Mouse (Mus musculus): ENCODE results near the gene Zdhhc18. TPM values are rescaled to one million over a fixed set of nuclear protein-coding genes. Genes with fewer than 3 reads are reported as not detected.

Zdhhc18 gene
- 4.4 and 8.8 TPM in 2 replicates for total RNA-seq (2015; ENCODE audit: low replicate concordance)
- 3.8 and 8.8 TPM in 2 replicates for total RNA-seq (2017; ENCODE audit: low replicate concordance)

DNA sequence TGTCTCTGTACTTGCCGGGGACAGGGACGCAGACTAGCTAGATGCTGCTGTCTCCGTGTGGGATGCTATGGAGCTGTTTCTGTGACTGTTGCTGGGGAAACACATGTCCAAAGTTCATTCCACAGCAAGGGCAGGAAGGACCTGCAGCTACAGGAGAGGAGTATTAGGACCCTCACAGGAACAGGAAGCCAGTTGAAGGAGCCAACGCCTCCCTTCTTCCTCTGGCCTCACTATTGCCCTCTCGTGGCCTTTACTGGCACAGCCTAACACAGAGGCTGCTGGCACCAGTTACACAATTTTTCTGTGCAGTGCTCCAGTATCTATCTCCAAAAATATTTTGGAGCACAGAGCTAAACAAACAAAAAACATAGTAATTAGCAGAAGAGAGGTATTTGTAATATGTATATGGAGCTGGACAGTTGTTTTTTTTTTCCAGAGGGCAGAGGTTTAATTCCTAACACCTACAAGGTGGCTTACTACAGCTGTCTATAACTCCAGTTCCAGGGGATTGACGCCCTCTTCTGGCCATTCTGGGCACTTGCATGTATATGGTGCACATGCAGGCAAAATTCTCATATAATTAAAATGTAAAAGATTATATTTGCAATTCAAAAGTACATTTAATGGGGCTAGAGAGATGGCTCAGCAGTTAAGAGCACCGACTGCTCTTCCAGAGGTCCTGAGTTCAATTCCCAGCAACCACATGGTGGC is at the start of gene Zdhhc18:
Gene Zdhhc18, minus strand, starts transcription at position 166 of the 711 bp plus-strand sequence.
- peak; percentile 93 for ATAC-seq (replicated peaks; ENCODE audit: low FRiP score, poor library complexity, severe bottlenecking)

DNA sequence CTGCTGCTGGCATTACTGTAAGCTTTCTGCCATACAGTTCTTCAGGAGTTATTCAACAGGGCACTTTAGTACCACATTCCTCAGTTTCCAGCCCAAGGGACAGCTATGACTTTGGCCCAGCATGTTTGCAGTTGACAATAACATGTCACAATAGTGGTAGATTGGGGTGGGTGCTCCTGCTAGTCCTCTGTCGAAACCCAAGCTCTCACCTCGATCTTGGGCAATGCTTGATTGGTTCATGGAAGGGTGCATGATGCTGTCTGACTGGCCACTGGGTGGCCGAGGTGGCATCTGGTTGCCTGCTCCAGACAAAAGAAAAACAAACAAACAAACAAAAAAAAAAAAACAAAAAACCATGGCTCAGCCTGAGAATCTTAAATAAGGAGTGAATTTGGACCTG is 45.4 kb upstream of the Zdhhc18 start:
- no peak for ATAC-seq (replicated peaks; ENCODE audit: low FRiP score, poor library complexity, severe bottlenecking)

DNA sequence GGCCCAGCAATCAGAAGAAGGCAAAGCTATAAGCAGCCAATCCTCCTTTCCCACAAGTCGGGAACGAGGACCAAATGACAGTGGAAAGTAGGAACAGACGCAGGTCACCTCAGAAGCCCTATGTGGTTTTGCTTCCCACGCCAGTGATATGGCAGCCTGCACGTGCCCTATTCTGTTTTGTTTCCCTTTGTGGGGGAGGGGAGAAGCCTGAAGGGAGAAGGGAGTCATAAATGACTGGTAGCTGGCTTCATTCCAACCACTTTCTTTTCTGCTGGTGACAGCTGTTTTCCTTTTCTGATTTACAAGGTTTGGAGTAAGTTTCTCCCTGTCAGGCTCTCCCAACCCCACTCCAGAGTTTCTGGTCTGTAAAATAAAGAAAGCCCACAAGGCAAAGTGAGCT is 40.3 kb upstream of the Zdhhc18 start:
- ATAC-seq (replicated peaks; ENCODE audit: low FRiP score, poor library complexity, severe bottlenecking): no peak

DNA sequence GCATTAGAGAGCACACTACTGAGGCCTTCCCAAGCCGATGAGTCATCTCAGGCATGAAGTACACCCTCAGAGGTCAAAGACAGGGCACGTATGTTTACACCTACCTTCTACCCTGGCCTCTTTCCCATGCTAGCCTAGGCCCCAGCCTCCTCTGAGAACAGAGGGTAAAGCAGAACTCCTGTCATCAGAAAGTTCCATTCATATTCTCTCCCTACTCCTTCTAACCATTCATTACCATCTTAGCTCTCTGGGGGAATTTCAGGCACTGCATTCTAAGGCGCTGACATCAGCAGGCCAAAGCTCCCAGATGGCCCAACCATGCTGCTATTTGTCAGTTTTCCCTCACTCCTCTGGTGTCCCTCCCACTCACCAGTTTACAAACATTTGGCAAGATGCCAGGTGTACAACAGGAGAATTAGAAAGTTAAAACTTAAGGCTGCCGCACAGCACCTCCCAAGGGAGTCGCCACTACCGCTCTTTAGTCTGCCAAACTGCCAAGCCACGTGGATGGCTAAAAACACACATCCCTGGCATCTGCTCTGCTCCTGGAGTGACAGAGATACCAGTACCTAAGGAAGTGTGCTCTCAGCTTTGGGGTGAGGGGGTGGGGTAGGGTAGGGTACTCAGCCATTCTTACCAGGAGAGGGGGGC is 38.6 kb upstream of the Zdhhc18 start:
- no peak for ATAC-seq (replicated peaks; ENCODE audit: low FRiP score, poor library complexity, severe bottlenecking)

DNA sequence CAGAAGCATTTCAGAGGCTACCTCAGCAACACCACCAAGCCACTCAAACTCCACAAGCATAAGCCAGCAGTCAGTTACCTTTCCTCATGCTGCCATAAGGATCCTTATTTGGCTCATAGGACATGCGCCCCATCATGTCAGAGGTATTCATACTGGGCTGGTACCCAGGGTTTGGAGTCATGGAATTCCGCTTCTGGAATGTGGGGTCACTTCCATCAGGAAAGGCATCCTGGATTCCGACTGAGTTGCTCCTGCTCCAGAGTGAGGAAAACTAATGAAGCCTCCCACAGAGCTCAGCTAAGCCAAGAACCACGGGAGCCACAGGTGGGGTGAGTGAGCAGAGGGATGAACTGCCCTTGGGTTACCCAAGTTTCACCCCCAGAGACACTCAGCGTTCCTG is 37.2 kb upstream of the Zdhhc18 start:
- ATAC-seq (replicated peaks; ENCODE audit: low FRiP score, poor library complexity, severe bottlenecking): no peak

DNA sequence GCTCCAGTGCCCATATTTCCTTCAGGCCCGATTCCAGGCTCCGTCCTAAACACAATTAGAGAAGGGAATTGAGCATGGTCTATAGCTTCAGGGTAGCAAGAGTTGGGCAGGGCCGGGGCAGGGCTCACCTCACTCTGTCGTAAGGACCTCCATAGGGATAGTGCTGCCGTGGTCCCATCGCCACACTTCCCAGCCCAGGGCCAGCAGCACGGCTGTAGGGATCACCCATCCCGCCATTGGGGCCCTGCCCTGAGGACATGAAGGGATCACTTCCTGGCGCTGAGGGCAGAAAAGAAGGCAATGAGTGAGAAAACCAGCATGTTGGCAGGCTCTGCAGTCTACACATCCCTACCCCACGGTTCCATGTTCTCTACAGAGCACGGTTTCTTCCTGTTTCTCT is 36.6 kb upstream of the Zdhhc18 start:
- ATAC-seq (replicated peaks; ENCODE audit: low FRiP score, poor library complexity, severe bottlenecking): no peak

DNA sequence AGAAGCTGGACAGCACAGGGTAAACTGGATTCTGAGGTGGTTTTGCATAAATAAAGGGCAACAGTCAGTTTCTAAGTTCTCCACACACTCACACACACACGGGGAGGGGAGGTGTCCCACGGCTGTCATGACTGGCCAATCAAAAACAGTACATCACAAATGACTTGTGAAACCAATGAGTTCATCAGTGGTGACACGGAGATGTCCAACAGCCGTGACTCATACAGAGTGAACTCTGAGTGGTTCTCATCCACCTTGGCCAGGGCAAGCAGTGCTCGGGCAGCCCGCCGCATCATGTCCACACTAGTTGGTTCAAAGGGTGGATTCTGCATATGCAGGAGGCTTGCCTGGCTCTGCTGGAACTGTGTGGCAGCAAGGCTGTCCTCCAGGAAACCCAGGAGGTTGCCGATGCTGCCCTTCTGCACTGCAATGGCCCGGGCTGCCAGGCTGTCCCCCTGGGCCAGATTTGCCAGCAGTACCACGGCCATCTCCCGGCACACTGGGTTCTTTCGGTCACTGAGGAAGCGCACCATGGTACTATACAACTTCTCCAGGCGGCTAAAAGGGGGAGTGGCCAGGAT is 30.3 kb upstream of the Zdhhc18 start:
- no peak for ATAC-seq (replicated peaks; ENCODE audit: low FRiP score, poor library complexity, severe bottlenecking)

DNA sequence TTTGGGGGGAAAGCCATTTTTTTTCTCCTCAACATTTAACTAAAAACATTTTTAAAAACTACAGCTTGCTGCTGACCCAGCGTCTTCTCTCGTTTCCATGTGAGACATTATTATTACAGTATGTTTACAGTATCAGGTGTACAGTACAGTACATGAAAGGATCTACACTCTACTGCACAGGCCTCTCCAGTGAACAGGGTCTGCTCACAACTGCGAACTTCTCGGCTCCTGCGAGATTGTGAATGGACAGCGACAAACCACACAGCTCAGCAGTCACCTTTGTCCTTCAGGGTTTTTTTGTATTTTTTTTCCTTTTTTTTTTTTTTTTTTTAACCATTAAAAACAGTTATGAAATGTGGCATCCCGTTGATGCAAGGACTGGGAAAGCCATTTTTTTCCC is 29.7 kb upstream of the Zdhhc18 start:
- no peak for ATAC-seq (replicated peaks; ENCODE audit: low FRiP score, poor library complexity, severe bottlenecking)

DNA sequence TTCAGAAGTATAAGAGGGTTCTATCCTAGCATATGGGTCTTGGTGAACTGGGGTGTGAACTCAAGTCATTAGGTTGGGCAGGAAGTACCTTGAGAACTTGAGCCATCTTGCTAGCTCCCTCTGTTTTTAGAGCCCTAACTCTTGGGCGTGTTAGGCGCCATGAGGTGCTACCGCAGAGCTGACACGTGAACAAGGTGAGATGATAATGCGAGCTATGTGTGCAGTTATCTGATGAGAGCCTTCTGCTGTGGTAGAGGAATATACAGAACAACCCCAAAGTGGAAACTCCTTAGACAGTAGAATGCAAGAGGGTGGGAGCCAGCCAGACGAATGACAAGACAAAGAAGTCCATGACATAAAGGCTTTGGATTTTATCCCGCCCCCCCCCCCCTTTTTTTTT is 27.3 kb upstream of the Zdhhc18 start:
- no peak for ATAC-seq (replicated peaks; ENCODE audit: low FRiP score, poor library complexity, severe bottlenecking)

DNA sequence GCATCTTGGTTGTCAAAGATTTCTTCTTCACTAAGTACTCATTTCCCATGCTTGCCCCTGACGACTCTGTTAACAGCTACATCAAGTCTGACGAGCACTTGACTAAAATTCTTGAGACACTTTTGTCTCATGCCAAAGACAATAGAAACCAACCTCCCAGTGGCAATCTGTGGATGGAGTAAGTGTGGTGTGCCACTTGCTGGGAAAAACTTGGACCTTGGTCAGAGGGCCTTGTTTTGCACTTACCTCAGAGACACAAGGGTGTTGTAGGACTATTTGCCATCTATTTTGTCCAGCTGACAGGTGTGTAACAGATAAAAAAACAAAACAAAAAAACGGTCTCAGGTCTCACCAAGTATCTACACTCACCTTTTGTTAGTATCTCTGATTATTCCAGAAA is 26.2 kb upstream of the Zdhhc18 start:
- ATAC-seq (replicated peaks; ENCODE audit: low FRiP score, poor library complexity, severe bottlenecking): no peak

DNA sequence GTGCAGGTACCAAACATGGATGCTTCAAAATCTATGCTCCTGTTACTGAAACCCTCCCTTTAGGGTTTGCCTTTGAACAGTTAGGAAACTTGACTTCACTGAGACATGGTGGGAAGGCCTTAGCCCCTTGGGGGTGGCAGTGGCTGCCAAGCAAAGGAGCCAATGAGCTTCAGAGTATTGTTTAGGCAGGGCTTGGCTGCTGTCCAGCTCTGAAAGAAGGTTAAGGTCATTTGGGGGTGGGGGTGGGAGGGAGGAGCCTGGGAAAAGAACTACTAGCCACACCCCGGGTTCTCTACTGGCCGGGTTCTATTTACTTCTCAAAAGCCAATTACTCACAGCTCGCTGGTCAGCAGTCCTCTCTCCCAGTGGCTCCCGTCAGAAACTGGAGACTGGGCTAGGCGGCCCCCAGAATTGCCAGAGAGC is 25.7 kb upstream of the Zdhhc18 start:
- no peak for ATAC-seq (replicated peaks; ENCODE audit: low FRiP score, poor library complexity, severe bottlenecking)

DNA sequence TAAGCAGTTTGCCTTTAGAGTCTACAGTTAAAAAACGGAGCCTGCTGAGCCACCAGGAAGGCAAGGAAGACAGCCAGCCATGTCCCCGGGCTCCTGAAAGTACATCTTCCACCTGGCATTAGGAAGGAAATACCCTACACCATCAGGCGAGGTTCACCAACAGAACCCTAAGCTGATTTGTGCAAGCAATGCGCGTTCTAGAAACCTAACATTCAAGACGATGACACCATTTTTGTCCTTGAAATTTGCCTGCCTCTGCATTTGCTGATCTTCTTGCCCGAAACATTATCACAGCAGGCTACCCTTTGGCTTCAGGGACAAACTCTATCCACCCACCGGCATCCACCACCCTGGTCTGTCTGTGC is 24.4 kb upstream of the Zdhhc18 start:
- ATAC-seq (replicated peaks; ENCODE audit: low FRiP score, poor library complexity, severe bottlenecking): no peak

DNA sequence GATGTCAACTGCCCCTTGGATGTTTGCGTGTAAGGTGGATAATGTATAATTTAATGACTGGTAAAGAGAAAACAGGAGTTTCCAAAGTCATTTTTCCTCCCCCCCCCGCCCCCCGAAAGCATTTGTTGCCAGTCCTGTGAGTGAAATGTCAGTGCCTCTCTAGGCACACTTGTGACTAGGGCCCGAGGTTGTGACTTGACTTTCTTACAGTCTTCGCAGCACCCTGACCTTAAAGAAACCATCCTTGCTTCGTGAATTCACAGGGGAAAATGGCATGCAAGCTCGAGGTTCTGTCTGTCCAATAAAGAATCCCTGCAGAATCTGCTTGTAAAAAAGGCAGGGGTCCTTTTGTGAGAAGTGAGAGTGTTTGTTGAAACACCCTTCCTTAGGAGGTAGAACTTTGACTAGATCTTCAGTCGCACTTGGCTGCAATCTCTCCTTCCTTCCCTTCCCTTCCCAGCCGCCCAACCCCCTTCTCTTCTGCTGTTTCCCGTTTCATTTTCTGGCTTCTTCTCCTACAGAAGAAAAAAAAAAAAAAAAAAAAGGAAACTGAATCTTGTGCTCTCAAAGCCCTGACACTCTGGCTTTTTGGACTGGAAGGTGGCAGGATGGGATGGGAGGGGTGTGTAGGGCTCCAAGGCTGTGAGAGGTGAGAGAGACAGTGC is 23.8 kb upstream of the Zdhhc18 start:
- ATAC-seq (replicated peaks; ENCODE audit: low FRiP score, poor library complexity, severe bottlenecking): no peak

DNA sequence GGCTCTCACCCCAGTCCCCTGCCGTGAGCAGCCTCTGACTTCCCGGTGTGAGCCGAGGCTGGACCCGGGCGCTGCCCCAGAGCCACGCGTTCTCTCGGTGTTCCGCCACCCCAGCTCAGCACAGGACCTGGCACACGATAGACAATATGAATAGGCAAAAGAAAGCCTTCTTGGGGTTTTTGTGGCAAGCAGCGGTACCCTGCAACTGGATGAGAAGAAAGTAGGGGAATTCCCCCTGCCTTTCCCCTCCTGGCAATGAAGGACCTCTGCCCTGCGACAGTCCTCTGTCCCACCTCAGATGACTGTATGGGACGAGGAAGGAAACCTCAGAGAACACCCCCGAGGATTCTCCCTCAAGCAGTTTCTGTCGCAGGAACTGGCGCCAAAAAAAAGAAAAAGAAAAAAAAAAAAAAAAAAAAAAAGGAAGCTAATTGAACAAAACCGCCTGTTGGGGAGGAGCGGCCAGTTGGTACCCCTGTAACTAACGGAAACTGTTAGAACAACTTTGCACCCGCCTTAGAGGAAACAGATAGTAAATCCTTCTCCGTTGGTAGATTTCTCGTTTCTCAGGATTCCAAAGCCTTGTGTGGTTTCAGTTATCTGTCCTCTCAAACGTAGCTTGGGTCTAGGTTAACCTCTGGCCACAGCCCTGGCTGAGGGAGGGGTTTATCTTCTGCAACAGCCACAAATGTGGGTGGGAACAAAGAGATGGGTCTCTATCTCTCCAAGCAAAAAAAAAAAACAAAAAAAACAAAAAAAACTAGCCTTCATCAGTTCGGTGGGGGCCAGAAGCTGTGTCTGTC is 23.1 kb upstream of the Zdhhc18 start:
- no peak for ATAC-seq (replicated peaks; ENCODE audit: low FRiP score, poor library complexity, severe bottlenecking)

DNA sequence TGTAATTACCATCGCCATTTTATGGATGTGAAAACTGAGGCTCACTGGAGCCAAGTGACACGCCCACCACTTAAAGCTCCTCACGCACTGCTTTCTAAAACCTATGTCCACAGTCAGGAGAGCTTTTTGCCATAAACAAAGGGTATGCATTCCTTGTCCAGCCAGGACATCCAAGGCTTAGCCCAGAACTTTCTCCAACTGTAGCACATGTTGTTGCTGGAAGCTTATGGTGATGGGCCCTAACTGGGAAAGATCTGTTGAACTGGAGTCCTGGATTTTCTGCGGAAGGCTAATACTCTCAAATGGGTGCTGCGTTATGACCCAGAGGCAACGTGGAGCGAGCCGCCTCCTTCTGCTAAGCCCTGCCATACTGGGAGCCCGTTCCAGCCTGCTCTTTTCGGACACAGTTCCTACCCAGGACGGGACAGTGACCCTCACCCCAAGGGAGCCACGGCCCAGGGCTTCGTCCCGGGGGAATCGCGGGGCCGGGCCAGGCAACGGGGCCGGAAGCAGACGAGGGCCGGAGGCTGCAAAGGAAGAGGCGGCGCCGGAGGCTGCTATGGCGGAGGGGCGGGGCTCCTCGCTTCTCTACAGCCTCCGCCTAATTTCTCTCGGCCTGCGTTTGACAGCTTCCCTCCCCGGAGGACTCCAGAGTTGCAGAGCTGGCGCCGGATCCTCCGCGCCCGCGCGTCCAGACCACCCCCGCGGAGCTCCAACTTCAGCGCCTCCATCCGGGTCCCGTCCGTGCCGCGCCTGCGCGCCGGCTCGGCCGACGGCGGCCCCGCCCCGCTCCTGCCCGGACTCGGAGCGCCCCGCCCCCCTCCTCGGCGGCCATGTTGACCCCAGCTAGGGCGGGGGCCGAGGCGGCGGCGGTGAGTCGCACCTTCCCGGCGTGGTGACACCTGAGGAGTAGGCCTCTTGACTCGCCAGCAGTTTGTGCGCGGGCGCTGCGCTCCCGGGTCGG is 22.2 kb upstream of the Zdhhc18 start, which contains the start of gene Pigv:
Gene Pigv, minus strand, starts transcription at position 767 of the 964 bp plus-strand sequence.
- ATAC-seq (replicated peaks; ENCODE audit: low FRiP score, poor library complexity, severe bottlenecking): peak; percentile 86

DNA sequence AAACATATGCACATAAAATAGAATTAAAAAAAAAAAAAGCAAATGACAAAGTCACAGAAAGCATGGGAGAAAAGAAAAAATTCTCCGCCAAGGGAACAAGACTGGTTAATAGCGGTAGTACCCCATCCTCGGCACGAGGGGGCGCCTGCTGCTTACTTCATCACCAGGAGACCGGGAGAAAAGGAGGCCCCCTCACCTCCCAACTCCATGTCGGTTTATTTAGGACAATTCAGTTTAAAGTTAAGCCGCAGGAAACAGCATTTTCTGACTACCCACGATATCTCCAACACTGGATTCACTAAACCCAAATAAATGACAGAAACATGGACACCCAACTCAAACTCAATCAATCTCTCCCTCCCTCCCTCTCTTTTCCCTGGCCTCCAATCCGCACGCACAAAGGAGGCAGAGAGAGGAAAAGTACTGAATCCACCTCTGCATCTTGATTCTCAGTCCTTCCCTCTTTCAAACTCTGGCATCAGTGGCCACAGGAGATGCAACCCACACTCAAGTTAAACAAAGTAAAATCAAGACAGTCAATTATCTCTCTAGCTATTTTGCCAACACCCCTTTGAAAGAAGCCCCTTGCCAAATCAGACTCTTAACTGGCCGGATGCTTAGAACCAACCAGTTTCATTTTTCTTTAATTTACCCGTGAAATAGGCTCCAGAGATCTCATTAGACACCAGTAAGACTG is 21.4 kb upstream of the Zdhhc18 start:
- peak; percentile 61 for ATAC-seq (replicated peaks; ENCODE audit: low FRiP score, poor library complexity, severe bottlenecking)

DNA sequence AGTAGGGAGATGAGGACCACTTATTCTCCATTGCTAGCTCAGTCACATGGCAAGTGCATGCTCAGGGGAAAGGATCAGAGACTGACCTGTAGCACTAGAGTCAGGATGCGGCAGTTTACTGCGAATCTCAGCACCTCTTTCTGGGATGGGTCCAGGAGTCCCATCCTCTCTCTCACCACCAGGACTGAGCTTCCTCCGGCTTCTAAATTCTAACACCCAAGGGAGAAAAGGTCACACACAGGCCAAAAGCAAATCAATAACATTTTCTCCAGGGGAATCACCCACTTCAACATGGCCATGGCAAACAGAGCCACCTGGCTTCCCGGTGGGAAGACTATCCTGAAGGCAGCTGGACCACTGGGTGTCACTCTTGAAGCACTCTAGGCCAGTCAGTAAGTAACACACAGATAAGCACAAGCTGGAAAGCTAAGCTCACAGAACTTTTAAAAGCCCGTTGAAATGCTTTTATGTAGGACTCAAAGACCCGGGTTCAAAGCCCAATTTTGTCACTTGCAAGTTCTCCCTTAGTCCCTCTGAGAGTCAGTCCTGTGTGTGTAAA is 19.8 kb upstream of the Zdhhc18 start:
- no peak for ATAC-seq (replicated peaks; ENCODE audit: low FRiP score, poor library complexity, severe bottlenecking)

DNA sequence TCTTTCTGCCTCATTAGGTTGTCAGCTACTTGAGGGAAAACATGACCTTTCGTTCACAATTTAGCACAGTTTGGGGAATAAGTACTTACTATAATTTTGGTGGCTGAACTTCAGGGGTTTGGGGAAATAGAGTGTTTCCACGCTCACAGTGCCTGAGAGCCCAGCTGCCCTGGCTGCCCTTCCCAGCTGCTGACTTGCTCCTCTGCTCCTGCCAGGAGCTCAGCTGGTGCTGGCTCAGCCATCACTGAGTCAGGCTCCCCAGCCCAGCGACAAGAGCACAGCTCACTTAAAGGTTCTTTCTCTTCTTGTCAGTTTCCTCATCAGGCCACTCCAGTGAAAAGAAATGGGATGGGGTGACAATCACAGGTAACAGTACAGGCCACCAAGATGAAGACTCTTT is 18.6 kb upstream of the Zdhhc18 start:
- no peak for ATAC-seq (replicated peaks; ENCODE audit: low FRiP score, poor library complexity, severe bottlenecking)
